Mouse (Mus musculus): ENCODE data around the gene Oaz3. TPM values are rescaled to one million over a fixed set of nuclear protein-coding genes. Genes with fewer than 3 reads are reported as not detected.
A peak's percentile ranks its signal among the peaks of the same experiment; 100 is the strongest.

Oaz3 gene
- polyA plus RNA-seq, 1 experiment from 2014 or later, result 0.44 TPM

DNA sequence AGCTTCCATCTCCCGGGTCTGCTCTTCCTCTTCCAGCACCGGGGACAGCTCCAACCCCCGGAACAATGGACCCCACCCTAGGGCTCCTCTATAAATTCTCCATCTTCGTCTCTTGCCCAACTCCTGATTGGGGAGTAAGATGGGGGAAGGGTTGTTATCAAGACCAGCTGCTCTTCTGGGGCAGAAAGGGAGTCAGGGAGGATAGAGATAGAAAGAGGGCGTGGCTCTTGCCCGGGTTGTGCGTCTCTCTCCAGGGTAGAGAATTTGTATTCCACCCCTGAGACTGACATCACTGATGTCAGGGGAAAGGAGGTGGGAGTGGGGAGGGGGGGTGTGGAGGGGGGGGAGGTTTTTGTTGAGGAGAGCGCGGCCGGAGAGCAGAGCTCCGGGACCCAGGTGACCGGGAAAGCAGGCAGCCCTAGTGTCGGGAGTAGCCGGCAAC lies 34.3 kb upstream of the Oaz3 start, which contains the start of gene Celf3:
Celf3 (plus strand) TSS at position 315 of the 442 bp plus-strand sequence.
- H3K4me2 ChIP-seq (replicated peaks; ENCODE audit: low read depth, low read length), result no peak within 1 kb of the TSS
- no peak within 1 kb of the TSS for H3K4me3 ChIP-seq (ENCODE audit: low read length)
- H3K4me1 ChIP-seq (ENCODE audit: insufficient read depth, low read length), result peaks cover 9% of the 10 kb centered on the region; the same call in 1 of the 2 replicates
- 2% methylated on average over 11 of the region's 14 CpGs for WGBS
- H3K27me3 ChIP-seq (ENCODE audit: insufficient read depth, low read length), result peaks cover 15% of the 10 kb centered on the region
- no peak within 1 kb of the TSS for H3K9ac ChIP-seq (replicated peaks; ENCODE audit: low read length)
- no peak for ATAC-seq (ENCODE audit: low FRiP score, low TSS enrichment)
- H3K36me3 ChIP-seq (ENCODE audit: insufficient read depth, low read length), result no peaks in the 10 kb centered on the region
- H3K9me3 ChIP-seq (ENCODE audit: low read length), result no peaks in the 10 kb centered on the region
- no peak within 1 kb of the TSS for H3K27ac ChIP-seq (ENCODE audit: low read length)

DNA sequence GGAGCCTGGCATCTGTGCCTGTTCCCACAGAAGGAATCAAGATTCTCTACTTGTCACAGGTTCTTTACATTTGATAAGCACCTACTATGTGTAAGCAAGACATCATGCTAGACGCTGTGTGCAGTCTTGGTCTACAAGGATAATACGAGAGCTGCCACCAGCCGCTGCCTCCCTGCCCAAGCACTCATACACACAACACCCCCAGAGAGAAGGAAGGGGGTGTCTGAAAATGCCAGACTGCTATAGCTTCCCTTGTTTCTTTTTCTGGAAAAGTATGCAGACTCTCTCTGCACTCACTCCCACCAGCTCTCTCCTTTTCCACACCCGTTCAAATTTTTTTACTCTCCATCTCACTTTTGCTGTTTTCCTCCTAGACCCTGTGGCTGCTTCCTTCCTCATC lies 33.7 kb upstream of the Oaz3 start:
- Histone ChIP-seq H3K4me2 (replicated peaks; ENCODE audit: low read depth, low read length) (no peak overlapping the region), H3K27me3 (ENCODE audit: insufficient read depth, low read length) (peaks cover 15% of the 10 kb centered on the region), H3K4me1 (ENCODE audit: insufficient read depth, low read length) (peaks cover 14% of the 10 kb centered on the region), H3K36me3 (ENCODE audit: insufficient read depth, low read length) (no peaks in the 10 kb centered on the region), H3K9me3 (ENCODE audit: low read length) (no peaks in the 10 kb centered on the region), H3K4me3 (ENCODE audit: low read length) (no peak overlapping the region), H3K27ac (ENCODE audit: low read length) (no peak overlapping the region), H3K9ac (replicated peaks; ENCODE audit: low read length) (no peak overlapping the region)
- 83% methylated on average over 4 of the region's 4 CpGs for WGBS
- no peak for ATAC-seq (ENCODE audit: low FRiP score, low TSS enrichment)

DNA sequence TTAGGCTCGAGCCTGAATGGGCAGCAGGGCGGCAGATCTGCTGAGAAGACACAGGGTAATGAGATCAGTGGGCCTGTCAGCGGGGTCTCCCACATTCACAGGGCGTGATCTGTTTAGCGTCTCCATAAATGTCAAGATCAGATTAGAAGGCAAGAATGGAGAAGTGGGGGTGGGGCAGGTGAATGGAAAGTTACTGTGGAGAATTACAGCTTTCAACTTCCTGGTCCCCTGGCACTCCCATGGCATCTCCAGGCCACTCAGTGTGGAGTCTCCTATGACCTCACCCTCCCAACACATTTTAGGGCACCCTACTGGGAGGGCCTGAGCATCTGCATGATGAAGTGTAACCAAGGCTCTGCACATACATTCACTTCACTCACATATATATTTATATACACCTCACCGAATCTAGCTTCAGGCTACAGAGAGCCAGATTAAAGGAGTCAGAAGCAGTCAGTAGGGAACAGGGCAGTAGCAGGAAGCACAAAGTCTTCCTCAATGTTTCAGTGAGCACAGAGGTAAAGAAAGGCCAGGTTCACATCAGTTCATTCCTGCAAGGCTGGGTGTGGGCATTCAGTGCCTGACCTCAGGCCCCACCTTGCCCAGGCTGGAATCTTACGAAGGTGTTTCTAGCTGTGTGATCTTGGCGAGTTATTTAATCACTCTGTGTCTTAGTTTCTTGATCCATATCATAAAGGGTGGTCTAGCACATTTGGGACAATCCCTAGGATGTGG lies 32.8 kb upstream of the Oaz3 start:
- no peak for ATAC-seq (ENCODE audit: low FRiP score, low TSS enrichment)
- no peak overlapping the region for H3K9ac ChIP-seq (replicated peaks; ENCODE audit: low read length)

DNA sequence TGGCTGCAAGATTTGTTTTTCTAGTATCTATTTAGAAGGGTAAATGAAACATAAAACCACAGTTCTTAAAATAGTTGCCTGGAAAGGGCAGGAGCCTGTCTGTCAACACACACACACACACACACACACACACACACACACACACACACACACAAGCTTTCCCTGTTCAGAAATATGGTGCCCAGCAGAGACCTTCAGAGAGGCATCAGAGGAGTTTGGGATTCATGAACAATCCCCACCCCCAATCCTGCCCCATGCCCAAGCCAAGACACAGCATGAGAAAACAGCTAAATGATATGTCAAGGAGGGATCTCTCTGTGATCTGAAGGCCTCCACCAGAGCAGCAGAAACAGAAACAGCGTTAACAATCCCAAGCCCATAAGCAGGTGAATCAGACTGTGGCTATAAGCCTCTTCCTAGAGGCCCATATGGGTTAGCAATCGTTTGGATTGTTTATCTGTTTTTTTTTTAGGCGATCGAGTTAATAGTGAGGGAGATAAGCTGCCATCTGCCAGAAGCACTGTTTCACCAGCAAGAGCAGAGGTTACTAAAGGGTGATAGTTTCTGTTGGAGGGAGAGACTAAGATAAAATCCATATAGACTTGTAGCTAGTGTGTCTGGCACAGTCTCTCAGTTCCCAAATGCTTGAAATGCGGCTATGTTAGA lies 30.0 kb upstream of the Oaz3 start:
- H3K9me3 ChIP-seq (ENCODE audit: low read length), result no peaks in the 10 kb centered on the region
- H3K27ac ChIP-seq (ENCODE audit: low read length), result no peak overlapping the region
- H3K4me1 ChIP-seq (ENCODE audit: insufficient read depth, low read length), result peaks cover 17% of the 10 kb centered on the region
- H3K4me2 ChIP-seq (replicated peaks; ENCODE audit: low read depth, low read length), result no peak overlapping the region
- WGBS, result 67% methylated on average over 5 of the region's 5 CpGs
- no peak overlapping the region for H3K9ac ChIP-seq (replicated peaks; ENCODE audit: low read length)
- no peak for ATAC-seq (ENCODE audit: low FRiP score, low TSS enrichment)
- H3K27me3 ChIP-seq (ENCODE audit: insufficient read depth, low read length), result peaks cover 6% of the 10 kb centered on the region
- H3K36me3 ChIP-seq (ENCODE audit: insufficient read depth, low read length), result no peaks in the 10 kb centered on the region
- H3K4me3 ChIP-seq (ENCODE audit: low read length), result no peak overlapping the region

More for the DNA sequence above, 32.8 kb upstream of the Oaz3 start:
- Histone ChIP-seq H3K36me3 (ENCODE audit: insufficient read depth, low read length) (no peaks in the 10 kb centered on the region), H3K4me1 (ENCODE audit: insufficient read depth, low read length) (peaks cover 17% of the 10 kb centered on the region), H3K9me3 (ENCODE audit: low read length) (no peaks in the 10 kb centered on the region), H3K4me3 (ENCODE audit: low read length) (no peak overlapping the region), H3K27me3 (ENCODE audit: insufficient read depth, low read length) (peaks cover 16% of the 10 kb centered on the region), H3K4me2 (replicated peaks; ENCODE audit: low read depth, low read length) (no peak overlapping the region), H3K27ac (ENCODE audit: low read length) (no peak overlapping the region)
- 46% methylated on average over 8 of the region's 8 CpGs for WGBS

DNA sequence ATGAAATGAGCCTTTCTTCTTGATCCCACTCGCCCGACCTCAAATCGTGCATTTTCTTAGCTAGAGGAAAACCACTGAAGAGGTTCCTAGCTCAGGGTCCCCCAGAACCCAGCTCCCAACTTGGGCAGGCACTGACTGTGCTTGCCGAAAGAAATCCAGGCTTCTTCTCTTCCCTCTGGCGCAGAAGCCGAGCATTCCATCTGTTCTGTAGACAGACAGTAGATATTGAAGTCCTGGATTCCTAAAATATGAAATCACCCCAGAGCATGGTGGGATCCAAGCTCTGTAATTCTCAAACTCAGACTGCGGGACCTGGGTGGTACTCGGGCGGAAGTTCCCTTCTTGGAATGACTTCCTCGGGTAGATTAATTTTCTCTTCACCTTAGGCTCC lies 29.4 kb upstream of the Oaz3 start:
- Histone ChIP-seq H3K27ac (ENCODE audit: low read length) (0 out of 2 replicates have a peak overlapping the region, but pooled peaks have one; percentile 34), H3K4me2 (replicated peaks; ENCODE audit: low read depth, low read length) (peak overlapping the region; percentile 44), H3K4me1 (ENCODE audit: insufficient read depth, low read length) (peaks cover 17% of the 10 kb centered on the region), H3K9ac (replicated peaks; ENCODE audit: low read length) (0 out of 2 replicates have a peak overlapping the region, but pooled peaks have one; percentile 11), H3K9me3 (ENCODE audit: low read length) (no peaks in the 10 kb centered on the region), H3K4me3 (ENCODE audit: low read length) (no peak overlapping the region; the same call in 1 of the 2 replicates), H3K27me3 (ENCODE audit: insufficient read depth, low read length) (0 out of 2 replicates have a peak, but pooled peaks cover 2% of the 10 kb centered on the region), H3K36me3 (ENCODE audit: insufficient read depth, low read length) (no peaks in the 10 kb centered on the region)
- WGBS, result 39% methylated on average over 10 of the region's 10 CpGs
- no peak for ATAC-seq (ENCODE audit: low FRiP score, low TSS enrichment)

DNA sequence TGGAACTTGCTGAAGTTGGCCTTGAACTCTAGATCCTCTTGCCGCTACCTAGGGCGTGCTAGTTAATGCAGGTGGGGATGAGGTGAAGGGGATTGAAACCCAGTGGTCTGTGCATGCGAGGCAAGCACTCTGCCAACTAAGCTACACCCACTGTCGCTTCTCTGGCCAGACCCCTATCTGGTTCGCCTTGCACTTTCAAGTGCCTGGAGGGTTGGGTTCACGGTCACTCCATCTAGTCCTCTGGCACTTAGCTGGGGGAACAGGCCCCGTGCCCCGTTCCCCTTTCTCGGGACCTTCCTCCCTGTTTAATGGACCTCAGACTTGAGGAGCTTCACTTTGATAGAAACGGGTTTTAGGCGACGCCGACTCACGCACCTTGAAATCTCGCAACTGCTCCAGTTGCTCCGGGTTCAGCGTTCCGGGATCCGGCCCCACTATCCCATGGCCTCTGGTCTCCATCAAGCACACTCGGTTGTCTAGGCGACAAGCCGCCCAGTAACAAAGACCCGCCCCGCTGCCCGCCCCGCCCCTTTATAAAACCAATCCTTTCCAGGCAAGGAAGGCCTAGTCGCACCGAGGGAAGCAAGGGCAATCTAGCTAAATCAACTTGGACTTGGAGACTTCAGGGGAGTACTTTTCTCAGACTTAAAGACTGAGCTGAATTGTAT lies 28.9 kb upstream of the Oaz3 start:
- Histone ChIP-seq H3K9me3 (ENCODE audit: low read length) (no peaks in the 10 kb centered on the region), H3K4me2 (replicated peaks; ENCODE audit: low read depth, low read length) (peak overlapping the region; percentile 44), H3K4me3 (ENCODE audit: low read length) (peak overlapping the region; percentile 14), H3K9ac (replicated peaks; ENCODE audit: low read length) (0 out of 2 replicates have a peak overlapping the region, but pooled peaks have one; percentile 11), H3K27me3 (ENCODE audit: insufficient read depth, low read length) (0 out of 2 replicates have a peak, but pooled peaks cover 2% of the 10 kb centered on the region), H3K36me3 (ENCODE audit: insufficient read depth, low read length) (no peaks in the 10 kb centered on the region), H3K27ac (ENCODE audit: low read length) (0 out of 2 replicates have a peak overlapping the region, but pooled peaks have one; percentile 34), H3K4me1 (ENCODE audit: insufficient read depth, low read length) (peaks cover 14% of the 10 kb centered on the region)
- 11% methylated on average over 28 of the region's 28 CpGs for WGBS
- peak; percentile 77; the same call in 1 of the 2 replicates for ATAC-seq (ENCODE audit: low FRiP score, low TSS enrichment)

DNA sequence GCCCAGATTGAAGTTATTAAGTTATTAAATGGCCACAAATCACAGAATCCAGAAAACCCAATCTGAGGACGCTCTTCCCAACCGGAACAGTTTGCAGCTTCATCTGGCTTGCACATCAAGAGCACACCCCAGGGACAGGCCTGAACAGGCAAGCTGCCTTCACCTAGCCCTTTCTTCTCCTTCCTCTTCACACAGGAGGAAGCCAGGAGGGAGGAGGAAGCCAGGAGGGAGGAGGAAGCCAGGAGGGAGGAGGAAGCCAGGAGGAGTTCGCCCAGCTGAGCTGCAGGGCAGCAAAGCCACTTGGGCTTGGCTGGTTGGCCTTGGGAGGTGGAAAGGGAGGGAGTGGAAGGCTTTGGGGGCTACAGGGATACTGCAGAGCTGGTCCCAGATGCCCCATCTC lies 25.2 kb upstream of the Oaz3 start:
- Histone ChIP-seq H3K27me3 (ENCODE audit: insufficient read depth, low read length) (0 out of 2 replicates have a peak, but pooled peaks cover 2% of the 10 kb centered on the region), H3K4me2 (replicated peaks; ENCODE audit: low read depth, low read length) (no peak overlapping the region), H3K9ac (replicated peaks; ENCODE audit: low read length) (no peak overlapping the region), H3K27ac (ENCODE audit: low read length) (peak overlapping the region; percentile 0; the same call in 1 of the 2 replicates), H3K9me3 (ENCODE audit: low read length) (no peaks in the 10 kb centered on the region), H3K4me3 (ENCODE audit: low read length) (no peak overlapping the region), H3K36me3 (ENCODE audit: insufficient read depth, low read length) (no peaks in the 10 kb centered on the region), H3K4me1 (ENCODE audit: insufficient read depth, low read length) (peaks cover 14% of the 10 kb centered on the region)
- WGBS, result 38% methylated on average over 3 of the region's 3 CpGs
- no peak for ATAC-seq (ENCODE audit: low FRiP score, low TSS enrichment)

DNA sequence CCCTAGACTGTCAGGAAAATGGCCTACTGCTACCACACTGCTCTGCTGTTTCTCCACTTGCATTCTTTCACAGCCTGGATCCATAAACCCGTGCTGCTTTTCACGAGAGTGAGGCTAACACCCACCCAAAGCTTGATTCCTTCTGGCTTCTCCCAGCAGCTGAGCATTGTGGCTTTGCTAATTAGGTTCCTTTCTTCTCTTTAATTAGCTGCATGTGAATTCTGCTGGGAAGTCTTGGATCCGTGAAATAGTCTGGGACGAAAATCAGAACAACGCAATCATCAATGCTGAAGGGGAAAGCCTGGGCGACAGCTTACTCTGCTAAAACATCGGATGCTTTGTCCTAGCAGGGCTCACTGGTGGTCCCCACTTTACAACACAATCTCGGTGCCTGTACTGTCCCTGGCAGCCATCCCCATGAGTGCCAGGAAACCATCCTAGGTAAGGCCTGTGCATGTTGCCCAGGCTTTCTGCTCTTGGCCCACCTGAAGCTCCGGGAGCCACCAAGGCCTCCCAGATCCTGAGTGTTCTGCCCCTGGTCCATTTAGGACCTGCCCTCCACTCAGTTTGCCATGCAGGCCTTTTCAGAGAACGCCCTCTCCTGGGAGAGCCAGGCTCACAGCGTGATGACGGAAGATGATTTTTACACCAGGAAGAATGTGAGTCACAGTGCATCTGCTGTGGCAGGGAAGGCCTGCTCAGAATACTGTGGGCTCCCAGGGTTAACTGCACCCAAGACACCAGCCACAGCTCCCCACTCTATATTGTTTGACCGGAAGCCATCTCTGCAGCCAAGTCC lies 22.1 kb upstream of the Oaz3 start:
- no peaks in the 10 kb centered on the region for H3K36me3 ChIP-seq (ENCODE audit: insufficient read depth, low read length)
- no peak overlapping the region for H3K4me3 ChIP-seq (ENCODE audit: low read length)
- no peaks in the 10 kb centered on the region for H3K9me3 ChIP-seq (ENCODE audit: low read length)
- H3K4me1 ChIP-seq (ENCODE audit: insufficient read depth, low read length), result no peaks in the 10 kb centered on the region
- H3K4me2 ChIP-seq (replicated peaks; ENCODE audit: low read depth, low read length), result no peak overlapping the region
- H3K9ac ChIP-seq (replicated peaks; ENCODE audit: low read length), result no peak overlapping the region
- H3K27ac ChIP-seq (ENCODE audit: low read length), result no peak overlapping the region
- no peak for ATAC-seq (ENCODE audit: low FRiP score, low TSS enrichment)
- no peaks in the 10 kb centered on the region for H3K27me3 ChIP-seq (ENCODE audit: insufficient read depth, low read length)
- 68% methylated on average over 13 of the region's 13 CpGs for WGBS

DNA sequence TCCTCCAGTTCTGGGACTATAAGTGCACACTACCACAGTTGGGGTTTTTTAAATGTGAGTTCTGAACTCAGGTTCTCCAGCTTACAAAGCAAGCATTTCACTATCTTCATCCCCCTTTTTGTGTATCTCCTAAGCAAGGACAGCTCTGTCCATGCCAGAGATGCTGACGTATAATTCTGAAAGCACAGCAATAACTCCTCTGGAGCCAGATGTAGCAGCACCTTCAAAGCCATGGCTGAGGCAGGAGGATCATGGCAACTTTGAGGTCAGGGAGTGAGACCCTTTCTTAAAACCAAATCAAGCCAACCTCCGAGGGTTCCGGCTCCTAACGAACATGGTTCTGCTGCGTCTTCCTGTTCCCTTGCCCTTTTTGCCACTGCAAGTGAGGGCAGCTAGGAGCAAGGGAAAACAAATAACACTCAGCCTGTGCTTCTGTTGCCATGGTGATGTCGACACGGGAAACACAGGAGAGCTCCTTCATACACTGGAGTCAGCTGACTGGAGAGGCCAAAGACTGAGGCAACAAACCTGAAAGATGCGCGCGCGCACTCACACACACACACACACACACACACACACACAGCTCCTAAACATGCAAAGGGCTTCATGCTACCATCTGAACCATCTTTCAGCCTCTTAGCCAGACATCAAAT lies 20.3 kb upstream of the Oaz3 start:
- ATAC-seq (ENCODE audit: low FRiP score, low TSS enrichment), result no peak
- Histone ChIP-seq H3K9me3 (ENCODE audit: low read length) (no peaks in the 10 kb centered on the region), H3K27ac (ENCODE audit: low read length) (no peak overlapping the region), H3K4me3 (ENCODE audit: low read length) (no peak overlapping the region), H3K4me1 (ENCODE audit: insufficient read depth, low read length) (no peaks in the 10 kb centered on the region), H3K4me2 (replicated peaks; ENCODE audit: low read depth, low read length) (no peak overlapping the region), H3K27me3 (ENCODE audit: insufficient read depth, low read length) (no peaks in the 10 kb centered on the region), H3K36me3 (ENCODE audit: insufficient read depth, low read length) (no peaks in the 10 kb centered on the region), H3K9ac (replicated peaks; ENCODE audit: low read length) (no peak overlapping the region)
- 46% methylated on average over 11 of the region's 11 CpGs for WGBS

All from kidney, embryonic 16.5 days (tissue).